Mouse (Mus musculus): Measurements from ENCODE around the gene Cpeb2. TPM values are rescaled to one million over a fixed set of nuclear protein-coding genes. Genes with fewer than 3 reads are reported as not detected.

Cpeb2 gene
- polyA plus RNA-seq, 1 experiment = 8.8 TPM

DNA sequence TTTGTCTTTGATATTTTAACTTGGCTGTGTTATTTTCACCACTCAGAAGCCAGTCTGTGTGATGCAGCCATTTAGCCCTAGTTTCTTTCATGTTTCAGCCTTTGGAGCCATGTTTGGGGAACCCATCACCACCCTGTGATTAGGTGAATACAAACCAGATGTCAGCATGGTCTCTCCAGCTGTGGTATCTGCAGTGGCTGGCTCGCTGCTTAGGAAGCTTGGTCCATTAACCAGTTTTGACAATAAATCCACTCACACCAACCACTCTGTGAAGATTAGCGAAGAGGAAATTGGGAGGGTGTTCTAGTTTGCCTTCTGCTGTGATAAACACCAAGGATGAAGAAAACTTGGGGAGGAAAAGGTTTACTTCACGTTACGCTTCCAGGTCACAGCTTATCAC is 92.6 kb downstream of the Cpeb2 start:
- DNase-seq (ENCODE audit: low read depth) = no peak

DNA sequence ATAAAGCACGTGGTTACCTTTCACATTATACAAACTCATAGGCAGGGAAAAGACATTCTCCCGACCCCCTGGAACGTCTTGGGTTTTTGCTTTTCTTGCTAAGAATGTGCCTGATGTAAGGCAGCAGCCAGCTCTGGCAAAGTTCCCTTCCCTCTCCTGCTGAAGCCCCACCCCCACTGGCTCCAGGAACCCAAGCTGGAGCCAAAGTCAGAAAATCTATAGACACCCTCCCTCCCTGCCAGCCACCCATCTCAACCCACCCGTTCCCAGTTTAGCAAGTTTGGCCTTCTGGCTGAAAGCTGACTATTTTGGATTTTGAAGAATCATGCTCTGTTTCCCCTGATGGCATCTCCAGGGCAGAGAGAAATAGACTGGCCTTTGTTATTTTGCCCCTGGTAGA is 95.6 kb downstream of the Cpeb2 start:
- no peak for DNase-seq (ENCODE audit: low read depth)

DNA sequence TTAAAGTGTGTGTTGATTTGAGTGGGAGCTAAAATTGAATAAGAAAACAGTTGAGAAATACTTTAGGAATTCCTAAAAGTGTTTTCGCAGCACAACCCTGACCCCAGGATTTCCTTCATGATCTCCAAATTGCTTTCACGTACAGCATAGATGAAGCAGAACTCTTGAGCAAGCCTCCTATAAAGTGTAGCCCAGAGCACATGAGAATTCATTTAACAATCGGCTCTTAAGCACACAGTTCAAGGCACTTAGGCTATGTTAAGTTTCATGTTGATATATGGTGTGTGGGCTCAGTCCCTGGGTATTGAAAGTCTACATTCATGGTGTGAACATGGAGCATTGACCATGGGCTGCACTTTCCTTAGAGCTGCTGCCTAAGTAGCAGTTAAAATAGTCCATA is 97.3 kb downstream of the Cpeb2 start:
- DNase-seq (ENCODE audit: low read depth) = no peak

DNA sequence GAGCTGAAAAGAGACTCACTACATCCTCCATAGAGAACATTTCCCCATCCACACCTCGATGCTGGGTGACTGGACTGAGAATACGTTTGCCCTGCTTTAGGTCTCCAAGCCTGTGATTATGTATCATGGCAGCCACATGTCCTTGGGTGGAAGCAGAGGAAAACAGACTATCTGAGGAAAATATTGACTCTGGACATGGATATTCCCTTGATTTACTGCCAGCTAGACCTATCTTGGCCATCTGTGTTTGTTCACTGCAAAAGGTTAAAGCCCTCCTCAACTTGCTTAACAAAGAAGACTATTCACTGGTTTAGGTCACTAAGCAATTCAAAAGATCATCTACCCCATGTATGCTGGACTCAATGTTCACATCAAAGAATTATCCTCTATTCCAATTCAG is 101.5 kb downstream of the Cpeb2 start:
- no peak for DNase-seq (ENCODE audit: low read depth)

DNA sequence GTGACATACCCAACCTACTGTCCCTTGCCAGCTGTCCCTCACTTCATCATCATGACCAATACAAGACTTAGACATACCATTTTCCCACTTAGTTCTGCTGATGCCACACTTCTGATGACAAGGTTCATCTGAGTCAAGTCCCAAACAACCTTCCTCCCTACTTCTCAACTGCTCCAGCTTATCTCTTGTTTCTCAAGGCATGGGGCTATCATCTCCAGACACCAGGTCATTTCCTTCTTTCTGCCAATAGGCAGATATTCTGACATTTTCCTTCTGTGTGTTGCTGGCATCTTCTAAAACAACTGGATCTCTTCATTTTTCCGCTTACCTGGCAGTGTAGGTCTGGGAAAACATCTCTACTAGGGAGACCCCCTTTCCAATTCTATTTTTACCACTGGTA is 104.2 kb downstream of the Cpeb2 start:
- DNase-seq (ENCODE audit: low read depth) = no peak

DNA sequence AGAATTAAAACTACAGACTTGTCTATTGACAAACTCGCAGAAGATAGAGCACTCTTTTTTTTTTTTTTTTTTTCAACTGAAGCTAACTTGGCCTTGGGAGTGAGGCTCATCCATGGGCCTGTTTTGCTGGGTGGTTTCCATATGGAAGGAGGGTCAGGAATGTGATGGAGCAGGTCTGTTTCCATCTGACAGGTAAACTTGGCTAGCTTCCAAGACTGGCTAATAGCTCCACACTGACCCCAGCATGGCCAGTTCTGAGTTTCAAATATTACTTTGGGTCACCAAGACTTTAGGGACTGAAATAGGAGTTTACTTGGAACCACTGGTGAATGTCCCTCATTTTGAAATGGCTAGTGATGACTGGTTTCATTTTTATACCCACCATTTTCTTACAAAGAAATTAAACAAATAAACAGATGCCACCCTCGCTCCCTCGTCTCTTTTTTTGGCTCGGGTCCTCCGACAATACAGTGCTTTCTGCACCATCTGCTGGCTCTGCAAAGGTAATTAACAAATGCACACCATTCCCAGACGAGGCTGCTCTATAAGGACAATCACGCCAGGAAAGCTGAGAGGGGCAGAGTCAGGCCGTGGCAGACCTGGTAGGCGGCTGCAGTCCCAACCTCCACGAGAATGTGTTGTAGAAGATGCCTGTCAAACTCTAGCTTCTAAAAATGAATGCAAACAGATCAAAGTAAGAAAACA is 106.0 kb downstream of the Cpeb2 start:
- no peak for DNase-seq (ENCODE audit: low read depth)
